Mouse (Mus musculus) myocyte (in vitro differentiated cells): ENCODE results near the gene Rgs3. TPM values are rescaled to one million over a fixed set of nuclear protein-coding genes. Genes with fewer than 3 reads are reported as not detected.

Source experiments
- H3K27me3 ChIP-seq: one replicate; pipeline ENCODE4 v1.6.1; 2011; ENCODE audit not compliant: control insufficient read depth, insufficient read depth, insufficient read length
- H3K36me3 ChIP-seq: one replicate; pipeline ENCODE4 v1.6.1; 2011; ENCODE audit not compliant: control insufficient read depth, insufficient read depth
- H3K4me2 ChIP-seq: one replicate; pipeline ENCODE4 v1.6.1; 2011; ENCODE audit warnings: low read depth, control low read depth
- H3K4me3 ChIP-seq: one replicate; pipeline ENCODE4 v1.5.1; 2011; ENCODE audit warnings: mild to moderate bottlenecking, control low read depth, moderate library complexity
- H3K79me2 ChIP-seq: one replicate; pipeline ENCODE4 v1.6.1; 2011; ENCODE audit not compliant: control insufficient read depth, insufficient read depth
- H3ac ChIP-seq: one replicate; pipeline ENCODE4 v1.6.1; 2011; ENCODE audit not compliant: control insufficient read depth, insufficient read length
- CEBPB ChIP-seq: IDR thresholded peaks from 2 replicates; pipeline ENCODE4 v1.6.1; 2011; ENCODE audit warnings: mild to moderate bottlenecking, moderate library complexity; ENCODE audit not compliant: poor library complexity, insufficient read depth, severe bottlenecking
- E2F4 ChIP-seq: IDR thresholded peaks from one replicate; pipeline ENCODE4 v1.6.1; 2011; ENCODE audit warnings: mild to moderate bottlenecking, control low read depth, moderate library complexity; ENCODE audit not compliant: insufficient read depth
- MAX ChIP-seq: IDR thresholded peaks from one replicate; pipeline ENCODE4 v1.6.1; 2011; ENCODE audit warnings: low read depth, mild to moderate bottlenecking, control low read depth
- MYOD1 ChIP-seq, 3 experiments: IDR thresholded peaks; one replicate each; pipeline ENCODE4 v1.6.1; 2011; ENCODE audit warnings: control low read depth in 2 of 3, low read depth in 2 of 3, mild to moderate bottlenecking in 2 of 3, moderate library complexity in 1 of 3; ENCODE audit not compliant: insufficient read length in 2 of 3, control insufficient read depth in 1 of 3
- MYOG ChIP-seq, 3 experiments: IDR thresholded peaks; one replicate each; pipeline ENCODE4 v1.6.1; 2011; ENCODE audit warnings: control low read depth in 2 of 3, low read depth in 2 of 3, mild to moderate bottlenecking in 2 of 3; ENCODE audit not compliant: insufficient read length in 2 of 3, control insufficient read depth in 1 of 3, insufficient read depth in 1 of 3
- POLR2A ChIP-seq: IDR thresholded peaks from one replicate; pipeline ENCODE4 v1.6.1; 2011; ENCODE audit warnings: low read depth, mild to moderate bottlenecking, control low read depth, moderate library complexity; ENCODE audit not compliant: insufficient read length
- POLR2AphosphoS2 ChIP-seq: IDR thresholded peaks from one replicate; pipeline ENCODE4 v1.6.1; 2011; ENCODE audit warnings: low read depth, control low read depth; ENCODE audit not compliant: insufficient read length
- REST ChIP-seq: IDR thresholded peaks from one replicate; pipeline ENCODE4 v1.6.1; 2011; ENCODE audit warnings: mild to moderate bottlenecking, control low read depth, moderate library complexity; ENCODE audit not compliant: insufficient read depth, insufficient read length
- SRF ChIP-seq: IDR thresholded peaks from one replicate; pipeline ENCODE4 v1.6.1; 2011; ENCODE audit warnings: low read depth; ENCODE audit not compliant: control insufficient read depth, insufficient read length
- TCF12 ChIP-seq: IDR thresholded peaks from one replicate; pipeline ENCODE4 v1.6.1; 2011; ENCODE audit warnings: mild to moderate bottlenecking, control low read depth; ENCODE audit not compliant: poor library complexity, insufficient read depth, severe bottlenecking
- TCF3 ChIP-seq: IDR thresholded peaks from one replicate; pipeline ENCODE4 v1.6.1; 2011; ENCODE audit warnings: low read depth, control low read depth; ENCODE audit not compliant: insufficient read length
- USF1 ChIP-seq: IDR thresholded peaks from one replicate; pipeline ENCODE4 v1.6.1; 2011; ENCODE audit warnings: low read depth, mild to moderate bottlenecking, control low read depth, moderate library complexity
- polyA plus RNA-seq: library from polyadenylated mRNA; unstranded; fragments of >200 nt; fragmentation: generic; extraction: Trizol; gene quantifications from one replicate; pipeline ENCODE4 v1.2.1, GENCODE M21; 2012; ENCODE audit warnings: missing spikeins

Gene Rgs3
- polyA plus RNA-seq, 1 experiment = 40.4 TPM

GRCm38 (mm10) chr4:62711159-62711558, 151.5 kb downstream of the Rgs3 start:
- H3K4me2 ChIP-seq = peak overlapping the region; percentile 10
- H3K36me3 ChIP-seq = no peaks in the 10 kb centered on the region
- no peak overlapping the region for H3ac ChIP-seq
- no peak for TF ChIP-seq POLR2AphosphoS2
- TF ChIP-seq SRF = no peak
- TF ChIP-seq E2F4 = no peak
- no peak for TF ChIP-seq TCF12
- TF ChIP-seq REST = no peak
- TF ChIP-seq MYOD1 (IDR thresholded peaks at IDR 0.05; ENCODE audit: control insufficient read depth in 1 of 3, insufficient read length in 2 of 3, low read depth in 2 of 3) = no peak
- TF ChIP-seq MYOG (IDR thresholded peaks at IDR 0.05; ENCODE audit: control insufficient read depth in 1 of 3, insufficient read depth in 1 of 3, insufficient read length in 2 of 3, low read depth in 2 of 3) = no peak
- TF ChIP-seq MAX = no peak
- TF ChIP-seq CEBPB = no peak
- no peak for TF ChIP-seq POLR2A
- TF ChIP-seq TCF3 = no peak
- TF ChIP-seq USF1 = no peak
- H3K27me3 ChIP-seq = no peaks in the 10 kb centered on the region
- H3K4me3 ChIP-seq = no peak overlapping the region
- H3K79me2 ChIP-seq = no peaks in the 10 kb centered on the region

GRCm38 (mm10) chr4:62711582-62711981, 151.9 kb downstream of the Rgs3 start:
- no peak for TF ChIP-seq USF1
- no peak for TF ChIP-seq E2F4
- TF ChIP-seq CEBPB = no peak
- no peak for TF ChIP-seq MYOD1 (IDR thresholded peaks at IDR 0.05; ENCODE audit: control insufficient read depth in 1 of 3, insufficient read length in 2 of 3, low read depth in 2 of 3)
- TF ChIP-seq SRF = no peak
- TF ChIP-seq TCF12 = no peak
- Histone ChIP-seq H3K36me3 (no peaks in the 10 kb centered on the region), H3K27me3 (no peaks in the 10 kb centered on the region), H3K4me3 (no peak overlapping the region), H3K79me2 (no peaks in the 10 kb centered on the region), H3ac (no peak overlapping the region), H3K4me2 (no peak overlapping the region)

GRCm38 (mm10) chr4:62720861-62721260, 161.2 kb downstream of the Rgs3 start:
- H3K4me3 ChIP-seq = no peak overlapping the region
- no peaks in the 10 kb centered on the region for H3K36me3 ChIP-seq
- no peak overlapping the region for H3ac ChIP-seq
- H3K4me2 ChIP-seq = no peak overlapping the region
- no peaks in the 10 kb centered on the region for H3K79me2 ChIP-seq
- no peaks in the 10 kb centered on the region for H3K27me3 ChIP-seq
- TF ChIP-seq MYOD1 (IDR thresholded peaks at IDR 0.05; ENCODE audit: control insufficient read depth in 1 of 3, insufficient read length in 2 of 3, low read depth in 2 of 3) = no peak
- no peak for TF ChIP-seq E2F4
- TF ChIP-seq TCF3 = no peak
- TF ChIP-seq POLR2AphosphoS2 = no peak
- TF ChIP-seq SRF = no peak
- no peak for TF ChIP-seq POLR2A
- no peak for TF ChIP-seq USF1
- TF ChIP-seq MAX = no peak
- no peak for TF ChIP-seq REST
- TF ChIP-seq TCF12 = no peak
- no peak for TF ChIP-seq CEBPB
- no peak for TF ChIP-seq MYOG (IDR thresholded peaks at IDR 0.05; ENCODE audit: control insufficient read depth in 1 of 3, insufficient read depth in 1 of 3, insufficient read length in 2 of 3, low read depth in 2 of 3)

- no peak overlapping the region for H3K4me2 ChIP-seq
- H3K79me2 ChIP-seq = no peaks in the 10 kb centered on the region
- H3K4me3 ChIP-seq = no peak overlapping the region
- H3ac ChIP-seq = no peak overlapping the region
- no peaks in the 10 kb centered on the region for H3K27me3 ChIP-seq
- no peaks in the 10 kb centered on the region for H3K36me3 ChIP-seq
- TF ChIP-seq MYOG (IDR thresholded peaks at IDR 0.05; ENCODE audit: control insufficient read depth in 1 of 3, insufficient read depth in 1 of 3, insufficient read length in 2 of 3, low read depth in 2 of 3) = peak in 1 of 3 experiments; percentile 2
- no peak for TF ChIP-seq E2F4
Observed at GRCm38 (mm10) chr4:62722021-62722426, 162.4 kb downstream of the Rgs3 start.

- TF ChIP-seq POLR2AphosphoS2 (no peak), CEBPB (no peak), POLR2A (no peak), REST (no peak)
- H3ac ChIP-seq = no peak overlapping the region
- no peak overlapping the region for H3K4me3 ChIP-seq
- H3K4me2 ChIP-seq = no peak overlapping the region
- no peaks in the 10 kb centered on the region for H3K36me3 ChIP-seq
- no peaks in the 10 kb centered on the region for H3K27me3 ChIP-seq
- H3K79me2 ChIP-seq = no peaks in the 10 kb centered on the region
Observed at GRCm38 (mm10) chr4:62723795-62724194, 164.1 kb downstream of the Rgs3 start.
